Mouse (Mus musculus) embryonic facial prominence, embryonic 12.5 days (tissue): ENCODE measurements at regions not wholly inside any gene's neighbourhood (a gene's known extent, or its start where the extent isn't known, plus 50 kb on each side); places are given as distances from the start of the nearest gene placed in this dataset.

Experiments used
- ATAC-seq: fragments of 200-750 bp; cut with Nextera tagmentation; 2 replicates; pipeline ENCODE4 v1.8.0; 2017; ENCODE audit not compliant: insufficient number of reproducible peaks, insufficient read depth, low FRiP score, low TSS enrichment
- H3K27ac ChIP-seq: fragments of 300-500 bp; sonication (generic); 2 replicates; pipeline ENCODE4 v1.5.1; 2016; ENCODE audit warnings: mild to moderate bottlenecking
- H3K27me3 ChIP-seq: fragments of 300-500 bp; sonication (generic); 2 replicates; pipeline ENCODE4 v1.6.1; 2016; ENCODE audit warnings: mild to moderate bottlenecking, moderate library complexity
- H3K36me3 ChIP-seq: fragments of 300-500 bp; sonication (generic); 2 replicates; pipeline ENCODE4 v1.6.1; 2016; ENCODE audit warnings: mild to moderate bottlenecking
- H3K4me1 ChIP-seq: fragments of 300-500 bp; sonication (generic); 2 replicates; pipeline ENCODE4 v1.6.1; 2016
- H3K4me2 ChIP-seq: fragments of 300-500 bp; sonication (generic); replicated peaks from 2 replicates; pipeline ENCODE4 v1.6.1; 2016; ENCODE audit warnings: mild to moderate bottlenecking, moderate library complexity
- H3K4me3 ChIP-seq: fragments of 300-500 bp; sonication (generic); 2 replicates; pipeline ENCODE4 v1.5.1; 2016; ENCODE audit warnings: mild to moderate bottlenecking
- H3K9ac ChIP-seq: fragments of 300-500 bp; sonication (generic); 2 replicates; pipeline ENCODE4 v1.6.1; 2016; ENCODE audit warnings: mild to moderate bottlenecking, moderate library complexity
- H3K9me3 ChIP-seq: fragments of 300-500 bp; sonication (generic); 2 replicates; pipeline ENCODE4 v1.6.1; 2016; ENCODE audit warnings: mild to moderate bottlenecking, moderate library complexity
- WGBS: fragments of 180-500 bp; shearing (Covaris S2); methylation state at CpG from one replicate; pipeline ENCODE4 v1.1.7; 2016; 5-methylcytosine and 5-hydroxymethylcytosine counted together

DNA sequence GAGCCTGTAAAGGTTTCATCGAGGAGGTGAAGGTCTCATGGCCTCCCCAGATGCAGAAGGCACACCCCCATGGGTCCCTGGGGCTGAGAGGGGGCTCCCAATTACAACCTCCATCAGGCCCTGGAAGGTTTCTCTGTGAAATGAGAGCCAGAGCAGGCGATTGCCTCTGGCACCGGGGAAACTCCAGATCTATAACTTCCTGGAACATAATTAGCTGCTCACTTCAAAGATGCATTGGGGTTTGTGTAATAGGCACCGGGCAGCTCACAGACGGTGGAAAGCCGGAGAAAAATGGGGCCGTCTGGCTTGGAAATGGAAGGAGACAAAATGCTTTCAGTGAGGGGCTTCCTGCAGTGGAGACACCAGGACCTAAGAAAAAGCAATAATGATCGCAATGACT lies 151.2 kb upstream of the Mvb12b start:
- H3K4me2 ChIP-seq: no peak overlapping the region
- no peak for ATAC-seq
- no peaks in the 10 kb centered on the region for H3K9me3 ChIP-seq
- WGBS: 30% methylated on average over 8 of the region's 8 CpGs
- H3K27ac ChIP-seq: no peak overlapping the region
- H3K4me3 ChIP-seq: no peak overlapping the region
- H3K4me1 ChIP-seq: peaks cover 11% of the 10 kb centered on the region
- no peak overlapping the region for H3K9ac ChIP-seq
- H3K27me3 ChIP-seq: no peaks in the 10 kb centered on the region
- no peaks in the 10 kb centered on the region for H3K36me3 ChIP-seq

DNA sequence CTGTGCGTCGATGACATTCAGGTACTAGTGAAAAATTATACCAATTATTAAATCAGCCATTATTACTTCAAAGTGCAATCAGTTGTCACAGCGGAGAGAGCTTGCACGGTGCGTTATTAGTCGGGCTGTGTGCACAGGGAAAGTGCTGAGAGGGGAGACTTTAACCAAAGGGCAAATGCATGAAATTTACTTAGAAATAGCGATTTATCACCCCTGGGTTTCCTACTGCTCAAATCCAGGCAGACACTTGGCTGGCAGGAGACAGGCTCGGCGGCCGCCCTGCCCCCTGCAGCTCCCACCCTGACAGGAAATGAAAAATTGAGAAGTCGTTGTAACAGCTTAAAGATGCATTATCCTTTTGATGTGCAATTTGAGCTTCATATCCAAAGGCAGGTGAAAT lies 145.5 kb upstream of the Mvb12b start:
- 31% methylated on average over 11 of the region's 11 CpGs for WGBS
- Histone ChIP-seq H3K4me2 (no peak overlapping the region), H3K27ac (no peak overlapping the region), H3K27me3 (no peaks in the 10 kb centered on the region), H3K36me3 (no peaks in the 10 kb centered on the region), H3K9me3 (no peaks in the 10 kb centered on the region), H3K4me3 (no peak overlapping the region), H3K9ac (no peak overlapping the region), H3K4me1 (peaks cover 17% of the 10 kb centered on the region)
- ATAC-seq: no peak

DNA sequence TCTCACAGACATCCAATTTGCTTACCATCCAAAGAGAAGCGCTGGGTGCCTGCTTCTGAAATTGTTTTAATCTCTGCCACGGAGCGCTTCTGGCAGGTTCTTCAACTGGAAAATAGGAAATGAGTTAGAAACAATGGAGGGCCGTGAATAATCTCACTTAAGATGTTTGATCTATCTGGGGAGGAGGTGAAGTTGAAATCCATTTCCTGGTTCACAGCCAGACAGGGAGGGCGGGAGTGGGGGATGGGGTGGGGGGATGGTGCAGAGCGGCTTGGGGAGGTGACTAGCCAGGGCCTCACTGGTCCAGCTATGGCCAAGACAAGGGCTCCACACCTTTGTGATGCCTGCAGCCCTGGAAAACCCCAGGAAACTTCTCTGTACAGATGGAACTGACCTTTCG lies 143.7 kb upstream of the Mvb12b start:
- no peak for ATAC-seq
- Histone ChIP-seq H3K4me1 (peaks cover 27% of the 10 kb centered on the region), H3K27ac (peak overlapping the region; percentile 63; the same call in 1 of the 2 replicates), H3K9me3 (no peaks in the 10 kb centered on the region), H3K9ac (no peak overlapping the region), H3K4me3 (no peak overlapping the region), H3K4me2 (0 out of 2 replicates have a peak overlapping the region, but pooled peaks have one; percentile 2), H3K27me3 (no peaks in the 10 kb centered on the region), H3K36me3 (no peaks in the 10 kb centered on the region)
- 25% methylated on average over 7 of the region's 7 CpGs for WGBS

DNA sequence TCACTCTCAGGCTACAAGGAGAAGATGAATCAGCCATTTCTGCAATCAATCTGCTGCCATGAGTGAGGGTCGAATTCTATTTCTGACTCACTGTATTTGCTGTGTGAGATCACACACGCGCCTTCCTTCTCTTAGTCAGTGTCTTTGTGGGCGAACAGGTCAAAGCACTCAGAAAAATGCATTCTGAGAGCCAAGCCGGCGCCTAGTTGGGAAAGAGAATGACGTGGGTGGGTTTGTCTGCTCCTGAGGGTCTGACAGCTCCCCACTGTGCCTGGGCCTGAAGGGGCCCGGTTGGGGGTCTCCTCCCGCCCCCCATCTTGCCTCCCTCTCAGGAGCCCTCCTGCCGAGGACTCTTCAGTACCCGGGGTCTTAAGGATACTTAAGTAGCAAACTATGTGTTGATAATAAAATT lies 143.3 kb upstream of the Mvb12b start:
- Histone ChIP-seq H3K4me2 (no peak overlapping the region), H3K27ac (peak overlapping the region; percentile 63; the same call in 1 of the 2 replicates), H3K36me3 (no peaks in the 10 kb centered on the region), H3K9ac (no peak overlapping the region), H3K4me3 (no peak overlapping the region), H3K9me3 (no peaks in the 10 kb centered on the region), H3K27me3 (no peaks in the 10 kb centered on the region), H3K4me1 (peaks cover 27% of the 10 kb centered on the region)
- ATAC-seq: no peak
- 23% methylated on average over 11 of the region's 11 CpGs for WGBS

DNA sequence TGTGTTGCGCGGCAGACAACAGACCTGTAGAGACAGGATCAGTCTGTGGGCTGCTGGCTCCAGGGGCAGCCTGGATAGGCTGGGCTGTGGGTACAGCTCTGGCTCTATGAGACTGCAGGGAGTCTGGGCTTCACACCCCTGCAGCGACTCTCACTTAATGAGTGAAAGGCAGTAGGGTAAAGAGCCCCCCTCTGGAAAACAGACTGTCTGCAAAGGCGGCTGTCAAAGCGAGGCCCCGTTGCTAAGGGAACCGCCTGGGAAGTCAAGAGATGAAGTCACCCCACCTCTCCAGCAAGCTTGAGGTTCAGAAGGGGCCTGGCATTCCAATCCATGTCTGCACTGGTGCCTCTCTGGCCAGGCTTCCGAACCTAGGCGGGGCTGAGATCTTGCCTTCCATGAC lies 139.7 kb upstream of the Mvb12b start:
- WGBS: 42% methylated on average over 9 of the region's 9 CpGs
- ATAC-seq: no peak; the same call in 1 of the 2 replicates

DNA sequence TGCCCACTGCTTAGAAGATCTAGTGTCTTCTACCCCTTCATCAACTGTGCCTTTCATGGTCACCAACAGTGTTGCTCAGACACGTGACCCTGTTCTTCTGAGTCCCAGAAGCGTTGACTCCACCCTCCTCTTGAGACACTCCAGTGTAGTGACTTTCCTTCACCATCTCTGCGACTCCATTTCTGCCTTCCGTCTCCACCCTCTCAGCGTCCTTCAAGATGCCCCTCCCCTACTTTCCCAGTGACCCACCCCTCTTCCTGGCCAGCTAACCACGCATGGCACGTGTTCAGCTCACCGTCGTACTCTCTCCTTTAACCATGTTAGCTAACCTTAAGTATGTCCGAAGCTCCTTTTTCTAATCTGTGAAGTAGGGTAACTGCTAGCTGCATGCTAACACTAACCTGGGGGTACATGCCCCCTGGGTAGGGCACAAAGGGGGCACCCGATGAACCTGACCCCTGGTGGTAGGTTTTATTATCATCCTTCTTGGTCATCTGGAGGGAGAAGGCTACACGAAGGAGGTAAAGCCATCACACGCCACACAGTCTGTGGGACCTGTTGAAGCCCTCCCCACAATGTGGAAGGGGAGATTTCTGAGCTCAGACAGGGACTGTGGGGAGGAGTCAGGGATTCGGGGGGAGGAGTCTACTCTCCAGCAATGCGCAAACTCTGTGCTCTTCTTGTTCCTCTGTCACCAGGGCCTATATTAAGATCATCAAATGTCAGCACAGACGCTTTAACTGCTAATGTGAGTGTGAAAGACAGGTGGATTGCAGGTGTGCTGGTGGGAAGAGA lies 139.0 kb upstream of the Mvb12b start:
- no peak overlapping the region for H3K4me2 ChIP-seq
- H3K27ac ChIP-seq: no peak overlapping the region

More for the DNA sequence above, 139.7 kb upstream of the Mvb12b start:
- Histone ChIP-seq H3K4me2 (no peak overlapping the region), H3K27ac (no peak overlapping the region), H3K4me3 (no peak overlapping the region), H3K4me1 (peaks cover 27% of the 10 kb centered on the region), H3K9me3 (no peaks in the 10 kb centered on the region), H3K36me3 (no peaks in the 10 kb centered on the region), H3K9ac (no peak overlapping the region), H3K27me3 (no peaks in the 10 kb centered on the region)

DNA sequence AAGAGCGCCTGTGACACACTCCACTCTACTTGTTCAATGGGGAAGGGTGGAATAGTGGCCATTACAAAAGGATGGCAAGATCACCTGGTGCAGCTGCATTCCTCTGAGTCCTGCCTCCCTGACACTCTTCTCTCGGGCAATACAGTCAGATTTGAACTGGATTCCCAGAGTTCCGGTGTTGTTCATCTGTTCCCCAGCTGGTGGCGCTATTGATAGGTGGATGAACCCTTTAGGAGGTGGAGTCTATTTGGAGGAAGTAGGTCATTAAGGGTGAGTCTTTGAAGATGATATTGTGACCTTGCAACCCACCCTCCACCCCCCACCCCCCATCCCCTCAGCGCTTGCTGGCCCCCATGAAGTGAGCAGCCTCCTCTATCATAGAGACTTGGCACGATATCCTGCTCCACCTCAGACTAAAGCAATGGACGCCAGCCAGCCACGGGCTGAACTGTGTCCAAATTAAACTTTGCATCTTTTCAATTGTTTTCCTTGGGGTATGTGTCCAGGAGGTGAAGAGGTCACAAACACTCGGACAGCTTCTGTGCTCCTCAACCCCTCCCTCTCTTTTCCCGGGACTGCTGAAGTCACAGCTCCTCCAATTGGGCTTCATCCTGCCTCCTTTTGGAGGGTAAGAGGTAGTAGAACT lies 138.1 kb upstream of the Mvb12b start:
- no peak overlapping the region for H3K4me2 ChIP-seq
- H3K27ac ChIP-seq: no peak overlapping the region
- no peak overlapping the region for H3K9ac ChIP-seq
- peaks cover 15% of the 10 kb centered on the region for H3K4me1 ChIP-seq
- no peaks in the 10 kb centered on the region for H3K27me3 ChIP-seq
- no peaks in the 10 kb centered on the region for H3K36me3 ChIP-seq
- WGBS: 66% methylated on average over 10 of the region's 10 CpGs
- H3K4me3 ChIP-seq: no peak overlapping the region
- no peaks in the 10 kb centered on the region for H3K9me3 ChIP-seq
- ATAC-seq: no peak

More for the DNA sequence above, 139.0 kb upstream of the Mvb12b start:
- Histone ChIP-seq H3K9ac (no peak overlapping the region), H3K36me3 (no peaks in the 10 kb centered on the region), H3K4me1 (peaks cover 24% of the 10 kb centered on the region), H3K27me3 (no peaks in the 10 kb centered on the region), H3K9me3 (no peaks in the 10 kb centered on the region), H3K4me3 (no peak overlapping the region)
- WGBS: 76% methylated on average over 16 of the region's 16 CpGs
- no peak for ATAC-seq

DNA sequence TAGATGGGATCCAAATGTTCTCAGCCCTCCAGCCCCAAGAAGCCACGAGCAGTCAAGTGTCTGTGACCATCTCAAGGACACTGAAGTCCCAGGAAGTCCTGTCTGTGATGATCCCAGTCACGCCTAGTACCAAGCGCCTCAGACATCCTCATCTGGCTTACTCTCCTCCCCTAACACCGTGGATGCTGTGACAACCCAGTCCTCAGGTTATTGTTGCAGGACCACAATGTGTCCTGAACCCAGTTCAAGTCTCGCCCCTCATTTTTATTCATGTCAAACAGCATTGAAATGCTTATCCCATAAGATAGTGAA lies 129.4 kb upstream of the Mvb12b start:
- no peak for ATAC-seq
- no peak overlapping the region for H3K4me3 ChIP-seq
- H3K9ac ChIP-seq: no peak overlapping the region
- H3K4me1 ChIP-seq: peaks cover 14% of the 10 kb centered on the region
- no peaks in the 10 kb centered on the region for H3K9me3 ChIP-seq
- no peak overlapping the region for H3K4me2 ChIP-seq
- H3K36me3 ChIP-seq: no peaks in the 10 kb centered on the region
- no peak overlapping the region for H3K27ac ChIP-seq
- WGBS: 70% methylated on average over 5 of the region's 5 CpGs
- H3K27me3 ChIP-seq: no peaks in the 10 kb centered on the region

DNA sequence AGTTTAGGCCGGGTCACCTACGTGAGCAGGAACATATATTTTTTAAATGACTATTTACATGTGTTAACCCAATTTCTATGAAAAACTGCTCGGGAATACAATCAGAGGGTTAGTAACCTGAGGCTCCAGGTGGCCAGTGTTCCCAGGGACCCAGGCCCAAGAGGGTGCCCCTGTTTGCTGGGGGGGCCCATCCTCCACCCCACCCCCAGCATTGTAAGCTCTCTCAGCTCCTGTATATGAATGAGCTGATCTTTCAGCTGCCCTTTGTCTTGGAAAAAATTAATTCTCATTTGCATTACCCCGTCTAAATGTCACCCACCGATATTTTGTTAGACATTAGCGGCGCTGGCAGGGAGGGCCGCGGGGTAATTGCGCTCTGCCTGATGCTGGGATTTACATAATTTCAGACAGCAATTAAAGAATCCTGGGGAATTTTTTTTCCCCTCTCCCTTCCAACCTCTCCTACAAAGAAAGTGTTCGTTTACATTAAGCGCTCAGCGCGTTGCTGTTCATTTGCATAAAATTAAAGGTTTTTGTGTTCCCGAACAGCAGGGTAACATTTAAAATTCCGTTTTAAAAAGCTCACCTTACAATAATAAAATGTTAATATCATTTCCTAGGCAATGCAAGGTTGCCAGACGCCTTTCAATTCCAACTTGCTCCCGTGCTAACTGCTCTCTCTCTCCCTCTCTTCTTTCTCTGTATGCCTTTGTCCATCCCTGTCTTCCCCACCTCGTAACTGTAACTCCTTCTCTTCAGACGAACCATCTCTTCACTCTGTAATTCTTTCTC lies 128.8 kb upstream of the Mvb12b start:
- Histone ChIP-seq H3K4me1 (peaks cover 14% of the 10 kb centered on the region), H3K27ac (no peak overlapping the region), H3K36me3 (no peaks in the 10 kb centered on the region), H3K9me3 (no peaks in the 10 kb centered on the region), H3K27me3 (no peaks in the 10 kb centered on the region), H3K4me2 (no peak overlapping the region), H3K9ac (no peak overlapping the region), H3K4me3 (no peak overlapping the region)
- ATAC-seq: no peak
- WGBS: 34% methylated on average over 20 of the region's 20 CpGs

DNA sequence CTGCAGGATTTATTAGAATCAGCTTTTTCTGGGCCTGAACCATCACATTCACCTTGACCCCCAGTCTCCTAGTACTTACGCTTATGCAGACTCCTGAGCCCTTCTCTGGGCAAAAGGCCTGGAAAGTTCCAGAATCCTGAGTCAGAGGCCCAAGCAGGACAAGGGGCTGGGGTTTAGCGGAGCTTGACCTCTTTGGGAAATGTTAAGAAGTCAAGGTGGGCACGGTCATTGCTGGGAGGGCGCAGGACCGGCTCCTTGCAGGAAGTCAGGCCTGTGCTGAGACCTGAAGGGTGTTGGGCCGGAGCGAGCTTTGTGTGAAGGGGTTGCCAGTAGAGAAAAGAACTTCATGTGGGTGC lies 127.9 kb upstream of the Mvb12b start:
- H3K36me3 ChIP-seq: no peaks in the 10 kb centered on the region
- 84% methylated on average over 7 of the region's 7 CpGs for WGBS
- no peak overlapping the region for H3K4me3 ChIP-seq
- H3K9ac ChIP-seq: no peak overlapping the region
- H3K27me3 ChIP-seq: no peaks in the 10 kb centered on the region
- H3K4me2 ChIP-seq: no peak overlapping the region
- H3K9me3 ChIP-seq: no peaks in the 10 kb centered on the region
- ATAC-seq: no peak
- peaks cover 14% of the 10 kb centered on the region for H3K4me1 ChIP-seq
- H3K27ac ChIP-seq: 0 out of 2 replicates have a peak overlapping the region, but pooled peaks have one; percentile 42

DNA sequence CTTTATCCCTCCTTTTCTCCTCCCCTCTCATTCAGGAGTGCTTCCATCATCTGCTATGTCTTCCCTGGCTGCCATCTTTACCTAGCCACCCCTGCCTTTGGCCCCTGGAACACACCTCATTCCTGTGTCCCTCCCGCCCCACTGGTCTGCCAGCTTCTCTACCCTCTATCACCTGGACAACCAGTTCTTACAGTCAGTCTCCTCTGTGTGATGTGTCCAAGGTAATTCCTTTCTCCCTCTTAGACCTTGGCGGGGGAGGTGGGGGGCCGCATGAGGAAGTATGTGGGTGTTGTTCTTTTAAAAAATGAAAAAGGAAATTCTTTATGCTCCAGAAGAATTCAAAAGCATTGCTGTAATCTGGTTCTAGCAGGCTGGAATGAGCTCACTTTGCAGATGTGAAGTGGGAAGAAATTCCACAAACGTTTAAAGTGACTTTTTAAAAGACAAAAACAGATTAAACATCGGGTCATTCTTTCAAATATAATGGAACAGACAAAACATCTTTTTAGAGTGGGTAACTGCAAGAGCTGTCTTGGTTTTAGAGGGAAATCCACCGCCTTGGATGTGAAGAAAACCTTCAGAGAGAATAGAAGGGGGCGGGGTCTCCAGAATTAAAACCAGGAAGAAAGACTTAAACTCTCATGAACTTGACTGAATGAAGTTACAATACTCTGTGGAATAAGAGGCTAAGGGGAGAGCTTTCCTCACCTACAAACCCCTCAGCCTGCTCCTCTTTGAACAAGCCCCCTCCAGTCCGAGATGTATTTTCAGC lies 127.3 kb upstream of the Mvb12b start:
- Histone ChIP-seq H3K27ac (peak overlapping the region; percentile 55), H3K4me2 (no peak overlapping the region), H3K27me3 (no peaks in the 10 kb centered on the region), H3K4me3 (no peak overlapping the region), H3K4me1 (peaks cover 14% of the 10 kb centered on the region), H3K36me3 (no peaks in the 10 kb centered on the region), H3K9me3 (no peaks in the 10 kb centered on the region), H3K9ac (no peak overlapping the region)
- ATAC-seq: no peak
- 63% methylated on average over 8 of the region's 8 CpGs for WGBS
